Mouse (Mus musculus): ENCODE measurements around the gene Gna12.

Gene Gna12

GRCm38 (mm10) chr5:140753223-140753622 is 77.0 kb downstream of the Gna12 start:
- no peak for DNase-seq (ENCODE audit: low read depth, low spot score)

GRCm38 (mm10) chr5:140752639-140753038 is 77.6 kb downstream of the Gna12 start:
- DNase-seq (ENCODE audit: low read depth, low spot score) = no peak

GRCm38 (mm10) chr5:140752041-140752440 is 78.2 kb downstream of the Gna12 start:
- no peak for DNase-seq (ENCODE audit: low read depth, low spot score)

- no peak for DNase-seq (ENCODE audit: low read depth, low spot score)
Observed at GRCm38 (mm10) chr5:140750925-140751324, 79.3 kb downstream of the Gna12 start.

GRCm38 (mm10) chr5:140749062-140749875 is 81.0 kb downstream of the Gna12 start:
- no peak for DNase-seq (ENCODE audit: low read depth, low spot score)

GRCm38 (mm10) chr5:140748425-140748824 is 81.8 kb downstream of the Gna12 start:
- no peak for DNase-seq (ENCODE audit: low read depth, low spot score)

- no peak for DNase-seq (ENCODE audit: low read depth, low spot score)
Observed at GRCm38 (mm10) chr5:140743706-140744131, 86.5 kb downstream of the Gna12 start.

- no peak for DNase-seq (ENCODE audit: low read depth, low spot score)
Observed at GRCm38 (mm10) chr5:140741877-140742276, 88.4 kb downstream of the Gna12 start.

- no peak for DNase-seq (ENCODE audit: low read depth, low spot score)
Observed at GRCm38 (mm10) chr5:140741040-140741439, 89.2 kb downstream of the Gna12 start.

- DNase-seq (ENCODE audit: low read depth, low spot score) = peak; percentile 53
Observed at GRCm38 (mm10) chr5:140739813-140740212, 90.4 kb downstream of the Gna12 start.

GRCm38 (mm10) chr5:140736166-140736565 is 94.1 kb downstream of the Gna12 start:
- DNase-seq (ENCODE audit: low read depth, low spot score) = no peak

- DNase-seq (ENCODE audit: low read depth, low spot score) = no peak
Observed at GRCm38 (mm10) chr5:140735297-140735696, 94.9 kb downstream of the Gna12 start.

GRCm38 (mm10) chr5:140733336-140733735 is 96.9 kb downstream of the Gna12 start:
- DNase-seq (ENCODE audit: low read depth, low spot score) = no peak

- DNase-seq (ENCODE audit: low read depth, low spot score) = no peak
Observed at GRCm38 (mm10) chr5:140732195-140732594, 98.0 kb downstream of the Gna12 start.

GRCm38 (mm10) chr5:140731040-140731797 is 99.0 kb downstream of the Gna12 start:
- DNase-seq (ENCODE audit: low read depth, low spot score) = no peak

- no peak for DNase-seq (ENCODE audit: low read depth, low spot score)
Observed at GRCm38 (mm10) chr5:140726946-140727740, 103.1 kb downstream of the Gna12 start.

GRCm38 (mm10) chr5:140726062-140726839 is 104.0 kb downstream of the Gna12 start:
- no peak for DNase-seq (ENCODE audit: low read depth, low spot score)

GRCm38 (mm10) chr5:140723822-140724221 is 106.4 kb downstream of the Gna12 start, which contains the start of gene Amz1:
Gene Amz1, plus strand, starts transcription at chr5:140724127.
- DNase-seq (ENCODE audit: low read depth, low spot score) = peak; percentile 60

- no peak for DNase-seq (ENCODE audit: low read depth, low spot score)
Observed at GRCm38 (mm10) chr5:140722121-140722520, 108.1 kb downstream of the Gna12 start.

- no peak for DNase-seq (ENCODE audit: low read depth, low spot score)
Observed at GRCm38 (mm10) chr5:140720773-140721172, 109.5 kb downstream of the Gna12 start.

GRCm38 (mm10) chr5:140711040-140711439 is 119.2 kb downstream of the Gna12 start:
- no peak for DNase-seq (ENCODE audit: low read depth, low spot score)

Data from telencephalon, adult 2 months (tissue).